Mouse (Mus musculus): ENCODE data around the gene Prkn. TPM values are rescaled to one million over a fixed set of nuclear protein-coding genes. Genes with fewer than 3 reads are reported as not detected.

Prkn gene
- total and polyA plus RNA-seq, 3 experiments, result 0.86 to 5.7 (median 2.3) TPM

GRCm38 (mm10) chr17:11854571-11854970, 1014.4 kb downstream of the Prkn start:
- TF ChIP-seq POLR2AphosphoS5 (IDR thresholded peaks at IDR 0.05; ENCODE audit: insufficient replicate concordance, low read depth, low read length), result no peak
- TF ChIP-seq GATA2 (IDR thresholded peaks at IDR 0.05; ENCODE audit: borderline replicate concordance, low read depth, low read length), result no peak
- TF ChIP-seq TAL1 (conservative IDR thresholded peaks at IDR 0.05; ENCODE audit: low read depth, low read length), result no peak
- TF ChIP-seq GATA1 (IDR thresholded peaks at IDR 0.05; ENCODE audit: borderline replicate concordance, low read length), result no peak
- TF ChIP-seq CTCF (IDR thresholded peaks at IDR 0.05; ENCODE audit: low read depth, low read length), result no peak
- no peaks in the 10 kb centered on the region for H3K9me3 ChIP-seq (replicated peaks)
- ATAC-seq (ENCODE audit: extremely low read depth, insufficient number of reproducible peaks, low FRiP score, poor library complexity, severe bottlenecking) (no peak), DNase-seq (ENCODE audit: low spot score) (no peak)
- no peaks in the 10 kb centered on the region for H3K36me3 ChIP-seq (replicated peaks)
- no peak overlapping the region for H3K4me3 ChIP-seq (ENCODE audit: low read depth, low read length)
- H3K27me3 ChIP-seq (ENCODE audit: insufficient read depth, low read length), result peaks cover 24% of the 10 kb centered on the region
- H3K4me1 ChIP-seq (ENCODE audit: insufficient read depth, low read depth, low read length), result no peaks in the 10 kb centered on the region

GRCm38 (mm10) chr17:11858772-11859405, 1018.7 kb downstream of the Prkn start:
- ATAC-seq (ENCODE audit: extremely low read depth, insufficient number of reproducible peaks, low FRiP score, poor library complexity, severe bottlenecking) (no peak), DNase-seq (ENCODE audit: low spot score) (no peak)
- peaks cover 21% of the 10 kb centered on the region for H3K27me3 ChIP-seq (ENCODE audit: insufficient read depth, low read length)
- TF ChIP-seq POLR2AphosphoS5 (IDR thresholded peaks at IDR 0.05; ENCODE audit: insufficient replicate concordance, low read depth, low read length) (no peak), CTCF (IDR thresholded peaks at IDR 0.05; ENCODE audit: low read depth, low read length) (no peak), GATA2 (IDR thresholded peaks at IDR 0.05; ENCODE audit: borderline replicate concordance, low read depth, low read length) (no peak), TAL1 (conservative IDR thresholded peaks at IDR 0.05; ENCODE audit: low read depth, low read length) (no peak), GATA1 (IDR thresholded peaks at IDR 0.05; ENCODE audit: borderline replicate concordance, low read length) (no peak)
- H3K36me3 ChIP-seq (replicated peaks), result no peaks in the 10 kb centered on the region
- H3K4me1 ChIP-seq (ENCODE audit: insufficient read depth, low read depth, low read length), result no peaks in the 10 kb centered on the region
- H3K9me3 ChIP-seq (replicated peaks), result no peaks in the 10 kb centered on the region
- no peak overlapping the region for H3K4me3 ChIP-seq (ENCODE audit: low read depth, low read length)

- Histone ChIP-seq H3K4me3 (ENCODE audit: low read depth, low read length) (no peak overlapping the region), H3K36me3 (replicated peaks) (no peaks in the 10 kb centered on the region), H3K4me1 (ENCODE audit: insufficient read depth, low read depth, low read length) (no peaks in the 10 kb centered on the region), H3K9me3 (replicated peaks) (no peaks in the 10 kb centered on the region), H3K27me3 (ENCODE audit: insufficient read depth, low read length) (peaks cover 17% of the 10 kb centered on the region)
- DNase-seq (ENCODE audit: low spot score), result no peak
- TF ChIP-seq GATA2 (IDR thresholded peaks at IDR 0.05; ENCODE audit: borderline replicate concordance, low read depth, low read length) (no peak), CTCF (IDR thresholded peaks at IDR 0.05; ENCODE audit: low read depth, low read length) (no peak), TAL1 (conservative IDR thresholded peaks at IDR 0.05; ENCODE audit: low read depth, low read length) (no peak), GATA1 (IDR thresholded peaks at IDR 0.05; ENCODE audit: borderline replicate concordance, low read length) (no peak), POLR2AphosphoS5 (IDR thresholded peaks at IDR 0.05; ENCODE audit: insufficient replicate concordance, low read depth, low read length) (no peak)
- ATAC-seq (ENCODE audit: extremely low read depth, insufficient number of reproducible peaks, low FRiP score, poor library complexity, severe bottlenecking), result no peak
These were observed 1021.0 kb downstream of the Prkn start for GRCm38 (mm10) chr17:11861178-11861577.

GRCm38 (mm10) chr17:11862360-11862759, 1022.2 kb downstream of the Prkn start:
- H3K27me3 ChIP-seq (ENCODE audit: insufficient read depth, low read length), result peaks cover 15% of the 10 kb centered on the region; the same call in 1 of the 2 replicates
- no peaks in the 10 kb centered on the region for H3K9me3 ChIP-seq (replicated peaks)
- no peak for TF ChIP-seq POLR2AphosphoS5 (IDR thresholded peaks at IDR 0.05; ENCODE audit: insufficient replicate concordance, low read depth, low read length)
- TF ChIP-seq GATA1 (IDR thresholded peaks at IDR 0.05; ENCODE audit: borderline replicate concordance, low read length), result no peak
- no peak for TF ChIP-seq GATA2 (IDR thresholded peaks at IDR 0.05; ENCODE audit: borderline replicate concordance, low read depth, low read length)
- no peak for TF ChIP-seq CTCF (IDR thresholded peaks at IDR 0.05; ENCODE audit: low read depth, low read length)
- TF ChIP-seq TAL1 (conservative IDR thresholded peaks at IDR 0.05; ENCODE audit: low read depth, low read length), result no peak
- no peak overlapping the region for H3K4me3 ChIP-seq (ENCODE audit: low read depth, low read length)
- H3K36me3 ChIP-seq (replicated peaks), result no peaks in the 10 kb centered on the region
- no peaks in the 10 kb centered on the region for H3K4me1 ChIP-seq (ENCODE audit: insufficient read depth, low read depth, low read length)
- ATAC-seq (ENCODE audit: extremely low read depth, insufficient number of reproducible peaks, low FRiP score, poor library complexity, severe bottlenecking) (no peak), DNase-seq (ENCODE audit: low spot score) (no peak)

GRCm38 (mm10) chr17:11863017-11863416, 1022.8 kb downstream of the Prkn start:
- H3K36me3 ChIP-seq (replicated peaks), result no peaks in the 10 kb centered on the region
- no peaks in the 10 kb centered on the region for H3K4me1 ChIP-seq (ENCODE audit: insufficient read depth, low read depth, low read length)
- H3K27me3 ChIP-seq (ENCODE audit: insufficient read depth, low read length), result peaks cover 13% of the 10 kb centered on the region; the same call in 1 of the 2 replicates
- DNase-seq (ENCODE audit: low spot score) (no peak), ATAC-seq (ENCODE audit: extremely low read depth, insufficient number of reproducible peaks, low FRiP score, poor library complexity, severe bottlenecking) (no peak)
- no peaks in the 10 kb centered on the region for H3K9me3 ChIP-seq (replicated peaks)
- TF ChIP-seq TAL1 (conservative IDR thresholded peaks at IDR 0.05; ENCODE audit: low read depth, low read length) (no peak), POLR2AphosphoS5 (IDR thresholded peaks at IDR 0.05; ENCODE audit: insufficient replicate concordance, low read depth, low read length) (no peak)
- no peak overlapping the region for H3K4me3 ChIP-seq (ENCODE audit: low read depth, low read length)

GRCm38 (mm10) chr17:11866231-11866630, 1026.0 kb downstream of the Prkn start:
- no peak for DNase-seq (ENCODE audit: low spot score)

More at GRCm38 (mm10) chr17:11866231-11866630, 1026.0 kb downstream of the Prkn start:
- no peaks in the 10 kb centered on the region for H3K9me3 ChIP-seq (replicated peaks)
- no peak for TF ChIP-seq CTCF (IDR thresholded peaks at IDR 0.05; ENCODE audit: low read depth, low read length)
- TF ChIP-seq TAL1 (conservative IDR thresholded peaks at IDR 0.05; ENCODE audit: low read depth, low read length), result no peak
- TF ChIP-seq GATA1 (IDR thresholded peaks at IDR 0.05; ENCODE audit: borderline replicate concordance, low read length), result no peak
- TF ChIP-seq GATA2 (IDR thresholded peaks at IDR 0.05; ENCODE audit: borderline replicate concordance, low read depth, low read length), result no peak
- TF ChIP-seq POLR2AphosphoS5 (IDR thresholded peaks at IDR 0.05; ENCODE audit: insufficient replicate concordance, low read depth, low read length), result no peak
- no peak for ATAC-seq (ENCODE audit: extremely low read depth, insufficient number of reproducible peaks, low FRiP score, poor library complexity, severe bottlenecking)
- no peaks in the 10 kb centered on the region for H3K36me3 ChIP-seq (replicated peaks)
- H3K4me1 ChIP-seq (ENCODE audit: insufficient read depth, low read depth, low read length), result no peaks in the 10 kb centered on the region
- H3K4me3 ChIP-seq (ENCODE audit: low read depth, low read length), result no peak overlapping the region
- peaks cover 17% of the 10 kb centered on the region for H3K27me3 ChIP-seq (ENCODE audit: insufficient read depth, low read length)

Data from G1E (cell line).